Mouse (Mus musculus): ENCODE data around the gene Olfr561. TPM values are rescaled to one million over a fixed set of nuclear protein-coding genes. Genes with fewer than 3 reads are reported as not detected.

The Olfr561 gene
- not detected in 2 replicates for polyA plus RNA-seq (2015; fragmentation: Nextera tagmentation; extraction: Ambion mirVana)

DNA sequence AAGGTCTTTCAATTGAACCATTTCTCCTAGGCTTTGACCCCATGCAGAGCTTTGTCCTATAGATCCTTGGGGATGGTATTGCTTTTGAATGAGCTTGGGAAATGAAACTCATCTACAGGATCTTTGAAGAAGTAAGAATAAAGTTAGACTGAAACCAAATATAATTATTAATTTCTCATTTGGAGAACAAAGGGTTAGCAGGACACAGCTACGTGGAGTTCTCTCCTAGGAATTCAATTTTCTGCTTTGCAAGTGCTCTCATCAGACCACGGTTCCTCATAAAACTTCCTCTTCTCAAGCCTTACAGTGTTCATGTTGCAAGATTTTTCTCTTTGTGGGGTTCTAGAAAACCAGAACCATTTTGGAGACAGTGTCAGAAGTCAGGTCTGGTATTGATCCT is at the start of gene Olfr561:
Gene Olfr561, plus strand, starts transcription at position 301 of the 400 bp plus-strand sequence.
- ATAC-seq = no peak
- WGBS = 52% methylated on average over 2 of the region's 2 CpGs
- H3K27ac ChIP-seq (ENCODE audit: low read length) = no peak within 1 kb of the TSS
- TF ChIP-seq CTCF (IDR thresholded peaks at IDR 0.05) = no peak
- TF ChIP-seq EP300 (IDR thresholded peaks at IDR 0.05) = no peak
- H3K9me3 ChIP-seq (ENCODE audit: low read length) = no peaks in the 10 kb centered on the region
- no peak for DNase-seq (ENCODE audit: low spot score)
- no peaks in the 10 kb centered on the region for H3K27me3 ChIP-seq (replicated peaks; ENCODE audit: insufficient read depth, low read length)
- H3K36me3 ChIP-seq (ENCODE audit: insufficient read depth, low read length) = no peaks in the 10 kb centered on the region
- no peak within 1 kb of the TSS for H3K9ac ChIP-seq (replicated peaks; ENCODE audit: low read depth)
- no peak within 1 kb of the TSS for H3K4me3 ChIP-seq (ENCODE audit: low read depth, low read length)
- no peaks in the 10 kb centered on the region for H3K4me1 ChIP-seq (ENCODE audit: insufficient read depth, low read depth, low read length)
- no peak within 1 kb of the TSS for H3K4me2 ChIP-seq (replicated peaks; ENCODE audit: low read depth, low read length)

DNA sequence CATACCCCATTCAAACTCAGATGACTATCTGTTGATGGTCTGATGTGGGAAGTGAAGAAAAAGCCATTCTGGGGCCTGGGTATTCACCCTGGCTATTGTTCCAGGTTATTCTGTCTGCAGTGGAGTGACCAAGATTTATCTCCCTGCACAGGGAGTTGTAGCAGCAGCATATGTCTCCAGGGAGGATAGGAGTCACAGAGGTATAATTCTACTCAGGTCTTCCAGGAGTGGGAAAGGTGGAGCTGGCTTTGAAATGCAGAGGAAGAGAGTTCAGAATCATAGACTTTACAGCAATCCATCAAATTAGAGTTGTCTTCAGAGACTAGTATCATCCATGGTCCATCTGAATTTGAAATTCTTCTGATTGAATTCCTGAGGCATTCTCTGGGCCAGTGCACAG is 43.6 kb upstream of the Olfr561 start, which contains the start of gene Olfr559:
Gene Olfr559, minus strand, starts transcription at position 101 of the 400 bp plus-strand sequence.
- H3K36me3 ChIP-seq (ENCODE audit: insufficient read depth, low read length) = no peaks in the 10 kb centered on the region
- H3K4me2 ChIP-seq (replicated peaks; ENCODE audit: low read depth, low read length) = no peak within 1 kb of the TSS
- TF ChIP-seq CTCF (IDR thresholded peaks at IDR 0.05) (no peak), EP300 (IDR thresholded peaks at IDR 0.05) (no peak)
- no peak within 1 kb of the TSS for H3K27ac ChIP-seq (ENCODE audit: low read length)
- DNase-seq (ENCODE audit: low spot score) (no peak), ATAC-seq (no peak)
- H3K4me3 ChIP-seq (ENCODE audit: low read depth, low read length) = no peak within 1 kb of the TSS
- H3K9ac ChIP-seq (replicated peaks; ENCODE audit: low read depth) = no peak within 1 kb of the TSS
- no peaks in the 10 kb centered on the region for H3K9me3 ChIP-seq (ENCODE audit: low read length)
- H3K4me1 ChIP-seq (ENCODE audit: insufficient read depth, low read depth, low read length) = no peaks in the 10 kb centered on the region
- no peaks in the 10 kb centered on the region for H3K27me3 ChIP-seq (replicated peaks; ENCODE audit: insufficient read depth, low read length)

DNA sequence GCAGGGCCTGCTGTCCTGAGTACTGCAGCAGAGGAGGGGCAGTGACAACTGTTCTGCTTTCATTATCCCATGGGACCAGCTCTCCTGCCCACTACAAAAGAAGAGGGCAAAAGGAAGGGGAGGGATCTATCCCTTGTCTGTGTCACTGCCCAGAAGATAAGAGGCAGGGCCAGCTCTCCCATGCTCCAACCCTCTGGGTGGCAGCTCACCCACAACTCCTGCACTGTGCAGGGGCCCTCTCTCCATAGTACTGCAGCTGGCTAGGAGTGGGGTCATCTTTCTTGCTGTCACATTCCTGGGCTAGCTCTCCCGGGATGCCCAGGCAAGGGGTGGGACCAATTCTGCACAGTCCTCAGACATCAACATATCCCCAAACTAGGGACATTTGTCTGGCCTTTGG is 37.2 kb upstream of the Olfr561 start:
- Histone ChIP-seq H3K27ac (ENCODE audit: low read length) (no peak overlapping the region), H3K27me3 (replicated peaks; ENCODE audit: insufficient read depth, low read length) (no peaks in the 10 kb centered on the region), H3K9ac (replicated peaks; ENCODE audit: low read depth) (no peak overlapping the region), H3K4me3 (ENCODE audit: low read depth, low read length) (no peak overlapping the region), H3K4me1 (ENCODE audit: insufficient read depth, low read depth, low read length) (no peaks in the 10 kb centered on the region), H3K9me3 (ENCODE audit: low read length) (no peaks in the 10 kb centered on the region), H3K4me2 (replicated peaks; ENCODE audit: low read depth, low read length) (no peak overlapping the region), H3K36me3 (ENCODE audit: insufficient read depth, low read length) (no peaks in the 10 kb centered on the region)
- 9% methylated on average over 1 of the region's 1 CpGs for WGBS
- ATAC-seq (no peak), DNase-seq (ENCODE audit: low spot score) (no peak)
- TF ChIP-seq CTCF (IDR thresholded peaks at IDR 0.05) = no peak

DNA sequence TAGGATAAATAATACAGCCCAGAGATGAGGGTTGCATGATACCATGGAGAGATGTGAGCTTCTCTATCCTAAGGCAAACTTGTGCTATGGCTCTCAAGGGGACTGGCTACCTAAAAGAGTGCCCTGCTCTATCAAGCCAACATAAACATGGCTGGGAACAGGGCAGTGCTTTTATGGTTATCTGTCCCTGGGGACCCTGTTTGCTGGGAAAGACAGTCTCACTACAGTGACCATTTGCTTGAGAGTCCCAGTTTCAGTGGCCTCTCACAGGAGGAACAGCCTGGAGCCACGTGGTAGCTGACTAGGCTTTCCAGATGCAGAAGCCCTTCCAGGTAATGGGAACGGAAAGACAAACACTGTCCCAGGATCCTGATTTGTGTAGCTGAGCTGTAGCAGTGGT is 33.3 kb upstream of the Olfr561 start:
- H3K4me3 ChIP-seq (ENCODE audit: low read depth, low read length) = no peak overlapping the region
- WGBS = 43% methylated on average over 2 of the region's 2 CpGs
- H3K9me3 ChIP-seq (ENCODE audit: low read length) = no peaks in the 10 kb centered on the region
- no peak for ATAC-seq
- H3K27ac ChIP-seq (ENCODE audit: low read length) = no peak overlapping the region
- DNase-seq (ENCODE audit: low spot score) = no peak
- no peaks in the 10 kb centered on the region for H3K36me3 ChIP-seq (ENCODE audit: insufficient read depth, low read length)
- H3K27me3 ChIP-seq (replicated peaks; ENCODE audit: insufficient read depth, low read length) = no peaks in the 10 kb centered on the region
- no peak overlapping the region for H3K4me2 ChIP-seq (replicated peaks; ENCODE audit: low read depth, low read length)
- H3K9ac ChIP-seq (replicated peaks; ENCODE audit: low read depth) = no peak overlapping the region
- TF ChIP-seq EP300 (IDR thresholded peaks at IDR 0.05) (no peak), CTCF (IDR thresholded peaks at IDR 0.05) (no peak)
- H3K4me1 ChIP-seq (ENCODE audit: insufficient read depth, low read depth, low read length) = no peaks in the 10 kb centered on the region

- H3K9me3 ChIP-seq (ENCODE audit: low read length) = no peaks in the 10 kb centered on the region
- H3K4me3 ChIP-seq (ENCODE audit: low read depth, low read length) = no peak overlapping the region
- DNase-seq (ENCODE audit: low spot score) = no peak
- 3% methylated on average over 1 of the region's 1 CpGs for WGBS
- no peaks in the 10 kb centered on the region for H3K27me3 ChIP-seq (replicated peaks; ENCODE audit: insufficient read depth, low read length)
- H3K27ac ChIP-seq (ENCODE audit: low read length) = no peak overlapping the region
- TF ChIP-seq EP300 (IDR thresholded peaks at IDR 0.05) = no peak
- peak; percentile 19 for TF ChIP-seq CTCF (IDR thresholded peaks at IDR 0.05)
- no peak for ATAC-seq
- no peak overlapping the region for H3K9ac ChIP-seq (replicated peaks; ENCODE audit: low read depth)
- H3K4me2 ChIP-seq (replicated peaks; ENCODE audit: low read depth, low read length) = no peak overlapping the region
- no peaks in the 10 kb centered on the region for H3K36me3 ChIP-seq (ENCODE audit: insufficient read depth, low read length)
- no peaks in the 10 kb centered on the region for H3K4me1 ChIP-seq (ENCODE audit: insufficient read depth, low read depth, low read length)
These were observed 18.9 kb upstream of the Olfr561 start for GRCm38 (mm10) chr7:102752086-102752485.

- Histone ChIP-seq H3K9me3 (ENCODE audit: low read length) (no peaks in the 10 kb centered on the region), H3K4me2 (replicated peaks; ENCODE audit: low read depth, low read length) (no peak within 1 kb of the TSS), H3K27me3 (replicated peaks; ENCODE audit: insufficient read depth, low read length) (no peaks in the 10 kb centered on the region), H3K27ac (ENCODE audit: low read length) (no peak within 1 kb of the TSS), H3K36me3 (ENCODE audit: insufficient read depth, low read length) (no peaks in the 10 kb centered on the region), H3K4me3 (ENCODE audit: low read depth, low read length) (no peak within 1 kb of the TSS), H3K4me1 (ENCODE audit: insufficient read depth, low read depth, low read length) (no peaks in the 10 kb centered on the region), H3K9ac (replicated peaks; ENCODE audit: low read depth) (no peak within 1 kb of the TSS)
- WGBS = 61% methylated on average over 4 of the region's 4 CpGs
- TF ChIP-seq EP300 (IDR thresholded peaks at IDR 0.05) (no peak), CTCF (IDR thresholded peaks at IDR 0.05) (no peak)
- DNase-seq (ENCODE audit: low spot score) = no peak
- ATAC-seq = no peak
These were observed 11.8 kb upstream of the Olfr561 start, which contains the start of the genes Olfr560 and Olfr78 for GRCm38 (mm10) chr7:102759266-102759665. TSS of gene Olfr560 (minus strand) at chr7:102759366. TSS of gene Olfr78 (minus strand) at chr7:102759471.

- DNase-seq (ENCODE audit: low spot score) (no peak), ATAC-seq (no peak)
- H3K4me2 ChIP-seq (replicated peaks; ENCODE audit: low read depth, low read length) = no peak within 1 kb of the TSS
- no peaks in the 10 kb centered on the region for H3K9me3 ChIP-seq (ENCODE audit: low read length)
- H3K36me3 ChIP-seq (ENCODE audit: insufficient read depth, low read length) = no peaks in the 10 kb centered on the region
- no peaks in the 10 kb centered on the region for H3K4me1 ChIP-seq (ENCODE audit: insufficient read depth, low read depth, low read length)
- H3K27ac ChIP-seq (ENCODE audit: low read length) = no peak within 1 kb of the TSS
- no peaks in the 10 kb centered on the region for H3K27me3 ChIP-seq (replicated peaks; ENCODE audit: insufficient read depth, low read length)
- no peak within 1 kb of the TSS for H3K4me3 ChIP-seq (ENCODE audit: low read depth, low read length)
- no peak for TF ChIP-seq CTCF (IDR thresholded peaks at IDR 0.05)
- H3K9ac ChIP-seq (replicated peaks; ENCODE audit: low read depth) = no peak within 1 kb of the TSS
These were observed 32.2 kb downstream of the Olfr561 start, which contains the start of gene Olfr564 for GRCm38 (mm10) chr7:102803180-102803579. TSS of gene Olfr564 (plus strand) at chr7:102803480.

Other genes starting within 250 kb of the Olfr561 start
- gene Olfr547, start 236.5 kb upstream of the Olfr561 start, polyA plus RNA-seq (2015; fragmentation: Nextera tagmentation; extraction: Ambion mirVana) = not detected in 2 replicates
- gene Olfr548-ps1, start 230.3 kb upstream of the Olfr561 start, polyA plus RNA-seq (2015; fragmentation: Nextera tagmentation; extraction: Ambion mirVana) = not detected in 2 replicates
- gene Olfr549, start 221.4 kb upstream of the Olfr561 start, polyA plus RNA-seq (2015; fragmentation: Nextera tagmentation; extraction: Ambion mirVana) = not detected in 2 replicates
- 0.76 and 0.80 TPM in 2 replicates for gene Trim21, start 205.7 kb upstream of the Olfr561 start, polyA plus RNA-seq (2015; fragmentation: Nextera tagmentation; extraction: Ambion mirVana)
- 0.21 TPM in 2 replicates for gene Olfr550, start 199.8 kb upstream of the Olfr561 start, polyA plus RNA-seq (2015; fragmentation: Nextera tagmentation; extraction: Ambion mirVana)
- gene Olfr551, start 179.3 kb upstream of the Olfr561 start, polyA plus RNA-seq (2015; fragmentation: Nextera tagmentation; extraction: Ambion mirVana) = not detected in 2 replicates
- gene Olfr552, start 173.5 kb upstream of the Olfr561 start, polyA plus RNA-seq (2015; fragmentation: Nextera tagmentation; extraction: Ambion mirVana) = not detected in 2 replicates
- not detected in 2 replicates for gene Olfr553, start 153.0 kb upstream of the Olfr561 start, polyA plus RNA-seq (2015; fragmentation: Nextera tagmentation; extraction: Ambion mirVana)
- not detected in 2 replicates for gene Olfr554, start 132.8 kb upstream of the Olfr561 start, polyA plus RNA-seq (2015; fragmentation: Nextera tagmentation; extraction: Ambion mirVana)
- gene Olfr555, start 112.4 kb upstream of the Olfr561 start, polyA plus RNA-seq (2015; fragmentation: Nextera tagmentation; extraction: Ambion mirVana) = not detected in 2 replicates
- not detected in 2 replicates for gene Olfr556, start 106.3 kb upstream of the Olfr561 start, polyA plus RNA-seq (2015; fragmentation: Nextera tagmentation; extraction: Ambion mirVana)
- 11.6 and 13.2 TPM in 2 replicates for gene Trim68, start 83.9 kb upstream of the Olfr561 start, polyA plus RNA-seq (2015; fragmentation: Nextera tagmentation; extraction: Ambion mirVana)
- gene Olfr557, start 75.3 kb upstream of the Olfr561 start, polyA plus RNA-seq (2015; fragmentation: Nextera tagmentation; extraction: Ambion mirVana) = not detected in 2 replicates
- gene Olfr558, start 69.0 kb upstream of the Olfr561 start, polyA plus RNA-seq (2015; fragmentation: Nextera tagmentation; extraction: Ambion mirVana) = 0.13 and 0.16 TPM in 2 replicates
- not detected in 2 replicates for gene Olfr33, start 52.2 kb upstream of the Olfr561 start, polyA plus RNA-seq (2015; fragmentation: Nextera tagmentation; extraction: Ambion mirVana)
- not detected in 2 replicates for gene Olfr559, start 43.7 kb upstream of the Olfr561 start, polyA plus RNA-seq (2015; fragmentation: Nextera tagmentation; extraction: Ambion mirVana)
- gene Olfr560, start 11.9 kb upstream of the Olfr561 start, polyA plus RNA-seq (2015; fragmentation: Nextera tagmentation; extraction: Ambion mirVana) = not detected in 2 replicates
- 0.04 and 0.12 TPM in 2 replicates for gene Olfr78, start 11.8 kb upstream of the Olfr561 start, polyA plus RNA-seq (2015; fragmentation: Nextera tagmentation; extraction: Ambion mirVana)
- not detected in 2 replicates for gene Olfr564, start 32.3 kb downstream of the Olfr561 start, polyA plus RNA-seq (2015; fragmentation: Nextera tagmentation; extraction: Ambion mirVana)
- gene Olfr566, start 87.5 kb downstream of the Olfr561 start, polyA plus RNA-seq (2015; fragmentation: Nextera tagmentation; extraction: Ambion mirVana) = not detected in 2 replicates
- not detected in 2 replicates for gene Olfr568, start 105.9 kb downstream of the Olfr561 start, polyA plus RNA-seq (2015; fragmentation: Nextera tagmentation; extraction: Ambion mirVana)
- not detected in 2 replicates for gene Olfr569, start 119.7 kb downstream of the Olfr561 start, polyA plus RNA-seq (2015; fragmentation: Nextera tagmentation; extraction: Ambion mirVana)
- not detected in 2 replicates for gene Olfr570, start 123.4 kb downstream of the Olfr561 start, polyA plus RNA-seq (2015; fragmentation: Nextera tagmentation; extraction: Ambion mirVana)
- gene Olfr571, start 146.3 kb downstream of the Olfr561 start, polyA plus RNA-seq (2015; fragmentation: Nextera tagmentation; extraction: Ambion mirVana) = not detected in 2 replicates
- gene Olfr572, start 153.2 kb downstream of the Olfr561 start, polyA plus RNA-seq (2015; fragmentation: Nextera tagmentation; extraction: Ambion mirVana) = not detected in 2 replicates
- not detected in 2 replicates for gene Olfr573-ps1, start 171.4 kb downstream of the Olfr561 start, polyA plus RNA-seq (2015; fragmentation: Nextera tagmentation; extraction: Ambion mirVana)
- not detected in 2 replicates for gene Olfr574, start 177.2 kb downstream of the Olfr561 start, polyA plus RNA-seq (2015; fragmentation: Nextera tagmentation; extraction: Ambion mirVana)
- gene Olfr575, start 187.6 kb downstream of the Olfr561 start, polyA plus RNA-seq (2015; fragmentation: Nextera tagmentation; extraction: Ambion mirVana) = not detected in 2 replicates
- gene Olfr576, start 191.4 kb downstream of the Olfr561 start, polyA plus RNA-seq (2015; fragmentation: Nextera tagmentation; extraction: Ambion mirVana) = not detected in 2 replicates
- not detected in 2 replicates for gene Olfr577, start 204.7 kb downstream of the Olfr561 start, polyA plus RNA-seq (2015; fragmentation: Nextera tagmentation; extraction: Ambion mirVana)
- gene Olfr578, start 218.1 kb downstream of the Olfr561 start, polyA plus RNA-seq (2015; fragmentation: Nextera tagmentation; extraction: Ambion mirVana) = not detected in 2 replicates

Data from lung, postnatal 0 days (tissue).